Mouse (Mus musculus) skeletal muscle tissue, adult 2 months (tissue): Measurements from ENCODE around the gene Xk.
"Not testable (repeated sequence)": the region's sequence is repeated elsewhere in the genome, so short reads cannot be mapped to it uniquely, and the experiment has no call there.

ENCODE experiments used
- DNase-seq: peaks from one replicate; pipeline ENCODE4 v3.0.0-alpha.2; 2012; ENCODE audit warnings: low read depth, low spot score

Gene Xk

DNA sequence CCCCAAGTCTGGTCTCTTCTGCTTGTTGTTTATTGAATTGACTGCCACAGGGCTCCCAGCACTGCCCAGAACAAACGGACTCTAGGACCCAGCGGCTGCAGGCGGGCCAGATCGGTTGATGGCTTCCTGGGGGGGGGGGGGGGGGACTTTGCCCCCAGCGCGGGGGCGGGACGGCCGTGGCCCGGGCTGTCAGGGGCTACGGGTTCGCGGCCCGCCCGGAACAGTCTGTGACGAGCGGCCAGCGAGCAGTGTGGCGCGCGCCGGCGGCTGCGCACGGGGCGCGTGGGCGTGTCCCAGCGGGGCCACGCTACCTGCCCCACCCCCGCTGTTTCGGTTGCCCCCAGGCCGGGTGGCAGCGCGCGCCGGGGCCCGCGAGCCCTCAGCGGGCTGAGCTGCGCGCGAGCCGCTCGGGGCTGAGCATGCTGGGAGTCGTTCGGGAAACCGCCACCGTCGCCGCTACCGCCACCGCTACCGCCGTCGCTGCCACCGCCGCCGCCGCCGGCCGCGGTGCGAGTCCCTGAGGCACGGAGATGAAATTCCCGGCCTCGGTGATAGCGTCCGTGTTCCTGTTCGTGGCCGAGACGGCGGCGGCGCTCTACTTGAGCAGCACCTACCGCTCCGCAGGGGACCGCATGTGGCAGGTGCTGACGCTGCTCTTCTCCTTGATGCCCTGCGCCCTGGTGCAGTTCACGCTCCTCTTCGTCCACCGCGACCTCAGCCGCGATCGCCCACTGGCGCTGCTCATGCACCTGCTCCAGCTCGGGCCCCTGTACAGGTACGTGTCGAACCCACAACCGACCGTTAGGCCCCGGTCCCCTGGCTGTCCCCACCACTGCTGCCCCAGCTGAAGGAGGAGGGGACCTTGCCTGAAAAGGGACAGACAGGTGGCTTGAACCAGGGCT lies at the start of gene Xk:
Xk (plus strand) TSS at position 297 of the 902 bp plus-strand sequence.
- peak; percentile 35 for DNase-seq

DNA sequence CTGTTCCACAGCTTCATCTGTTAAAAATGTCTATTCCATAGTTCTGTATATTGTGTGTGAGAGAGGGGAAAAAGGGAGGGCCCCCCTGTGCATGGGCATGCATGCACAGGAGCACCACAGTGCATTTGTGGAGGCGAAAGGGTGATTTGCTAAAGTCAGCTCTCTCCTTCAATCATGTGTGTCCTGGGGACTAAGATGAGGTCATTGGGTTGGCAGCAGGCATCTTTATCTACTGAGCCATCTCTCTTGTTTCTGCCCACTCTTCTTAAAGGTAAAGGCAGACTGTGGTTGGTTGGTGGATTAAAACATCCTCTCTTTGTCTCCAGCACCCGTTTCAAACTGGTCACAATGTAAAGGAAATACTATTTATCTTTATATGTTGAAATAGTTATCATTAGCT lies 45.5 kb upstream of the Xk start:
- no peak for DNase-seq

DNA sequence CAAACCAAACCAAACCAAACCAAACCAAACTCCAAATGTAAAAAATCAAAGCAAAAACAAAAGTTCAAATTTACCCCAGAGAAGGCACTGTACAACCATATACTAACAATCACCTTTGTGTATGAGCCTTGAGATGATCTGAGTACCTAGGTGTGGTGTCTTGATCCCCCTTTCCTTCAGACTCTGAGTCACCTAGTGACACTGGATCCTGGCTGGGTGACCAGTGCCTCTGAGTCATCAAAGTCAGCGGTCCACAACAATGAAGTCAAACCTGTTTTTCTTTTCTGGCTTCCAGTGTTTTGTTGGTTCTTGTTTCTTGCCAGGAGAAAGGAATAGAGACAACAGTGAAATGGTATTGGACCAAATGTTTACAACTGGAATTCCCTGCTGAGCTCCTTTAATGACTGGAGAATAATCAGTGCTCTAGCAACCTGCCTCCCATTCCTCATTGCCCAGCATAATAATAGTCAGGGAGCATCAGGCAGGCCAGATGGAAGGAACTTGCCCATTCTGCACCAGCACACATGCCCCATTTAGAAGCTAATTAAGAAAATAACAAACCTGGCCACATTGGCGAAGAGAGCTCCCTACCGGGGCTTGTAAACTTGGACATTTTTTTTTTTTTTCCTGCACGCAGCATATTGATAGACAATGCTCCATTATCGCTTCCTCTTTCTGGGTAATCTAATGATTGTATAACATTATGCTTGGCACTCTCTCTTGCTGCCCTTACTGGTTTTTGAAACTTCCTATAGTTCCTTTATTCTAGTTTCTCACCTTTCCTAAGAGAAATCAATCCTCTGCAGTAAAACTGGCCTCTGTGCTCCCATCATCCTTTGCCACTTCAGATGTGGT lies 31.6 kb upstream of the Xk start:
- DNase-seq: no peak

DNA sequence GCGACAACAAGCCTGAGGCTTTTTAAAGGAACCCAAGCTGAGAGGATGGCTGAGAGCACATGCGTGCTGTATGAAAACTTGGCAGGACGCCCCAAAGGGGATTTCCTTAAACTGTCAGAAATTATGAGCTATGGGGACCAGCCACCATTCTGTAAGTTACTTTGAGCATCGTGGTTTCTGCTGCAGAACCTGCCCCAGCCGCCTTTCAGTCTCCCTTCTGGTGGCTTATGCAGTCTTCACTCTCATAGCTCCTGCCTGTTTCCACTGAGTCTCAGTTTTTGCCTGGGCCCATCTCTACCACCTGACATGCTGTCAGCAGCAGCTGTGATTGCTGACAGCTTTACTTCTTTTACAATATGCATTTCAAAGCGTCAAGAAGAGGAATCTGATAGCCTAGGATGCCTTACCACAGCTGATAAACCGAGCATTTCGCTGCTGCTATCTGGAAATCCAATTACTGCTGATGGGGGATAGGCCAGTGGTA lies 29.1 kb upstream of the Xk start:
- DNase-seq: no peak

DNA sequence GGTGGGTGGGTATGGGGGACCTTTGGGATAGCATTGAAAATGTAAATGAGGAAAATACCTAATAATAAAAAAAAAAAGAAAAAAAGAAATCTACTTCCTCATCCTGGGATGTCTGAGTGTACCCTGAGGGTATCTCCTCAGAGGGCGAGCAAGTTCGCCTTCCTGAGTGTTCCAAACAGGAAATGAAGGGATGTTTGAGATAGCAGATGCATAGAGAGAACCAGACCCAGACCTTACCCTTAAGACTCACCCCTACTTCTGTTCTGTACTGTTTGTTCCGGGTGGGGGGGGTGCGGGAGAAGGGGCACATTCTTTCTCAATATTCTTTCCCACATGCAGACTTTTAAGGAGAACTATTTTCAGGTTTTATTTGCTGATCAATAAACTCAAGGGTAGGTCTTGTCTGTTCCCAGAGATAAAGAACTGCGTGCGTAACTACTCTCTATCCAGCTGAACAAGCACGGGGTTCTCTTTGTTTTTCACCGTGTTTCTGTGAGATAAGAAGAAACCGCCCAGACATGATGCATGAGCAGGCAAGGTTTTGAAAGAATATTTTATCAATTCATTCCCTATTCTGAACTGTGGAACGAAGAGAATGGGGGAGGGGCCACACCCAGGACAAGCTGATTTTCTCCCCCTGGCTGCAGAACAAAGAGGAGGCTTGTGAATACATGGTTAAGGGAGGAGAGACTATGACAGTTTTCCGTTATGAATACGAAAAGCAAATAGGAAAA lies 27.8 kb upstream of the Xk start:
- DNase-seq: no peak

DNA sequence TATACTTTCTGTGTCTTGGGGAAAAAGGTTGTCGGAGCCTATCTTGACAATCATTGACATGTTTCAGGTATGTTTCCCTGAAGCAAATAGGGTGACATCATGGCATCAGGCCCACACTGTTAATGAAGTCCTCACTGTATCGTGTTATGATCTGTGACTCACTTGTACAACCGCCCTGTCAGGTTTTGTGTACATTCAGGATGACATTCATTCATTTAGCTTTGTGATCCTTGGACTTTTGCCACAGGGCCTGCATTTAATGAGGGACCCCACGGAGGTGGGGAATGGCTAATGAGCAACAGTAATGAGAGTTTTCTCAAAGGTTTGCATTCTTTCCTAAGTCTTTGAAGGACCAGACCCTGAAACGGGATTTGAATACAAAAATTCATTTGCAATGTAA lies 23.6 kb upstream of the Xk start:
- DNase-seq: no peak

DNA sequence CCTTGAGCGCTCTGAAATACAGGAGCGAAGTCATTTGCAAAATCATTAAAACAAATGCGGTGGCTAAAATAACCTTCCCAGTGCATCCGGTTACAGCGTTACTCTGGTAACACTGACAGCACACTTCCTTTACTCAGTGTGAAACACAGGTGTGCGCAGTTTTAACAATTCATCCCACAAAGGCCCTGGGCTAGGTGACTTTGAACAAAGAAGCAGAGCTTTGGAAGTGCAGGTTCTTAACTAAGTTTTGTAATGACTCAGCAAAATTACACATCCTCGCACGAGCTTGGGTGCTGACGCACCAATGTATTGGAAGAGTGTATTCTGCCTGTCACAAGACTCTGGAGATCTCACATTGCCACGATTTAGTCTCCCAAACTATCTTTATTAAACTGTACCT lies 18.6 kb upstream of the Xk start:
- DNase-seq: no peak

DNA sequence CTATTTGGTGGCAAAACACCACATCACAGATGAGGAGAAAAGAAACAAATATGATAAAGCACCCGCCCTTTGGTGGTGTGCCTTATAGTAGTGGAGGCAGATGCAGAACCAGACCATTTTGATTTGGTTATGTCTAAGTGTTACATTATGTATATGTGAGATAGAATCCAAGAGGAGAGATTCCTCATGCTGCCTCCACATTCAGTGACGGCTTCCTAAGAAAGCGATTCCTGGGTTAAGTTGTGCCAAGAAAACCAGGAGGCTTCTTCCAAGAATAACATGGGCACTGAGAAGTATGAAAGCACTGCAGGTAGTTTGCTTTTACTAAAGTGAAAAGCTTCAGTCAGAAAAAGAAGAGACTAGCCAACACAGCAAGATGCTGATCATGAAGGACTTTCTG lies 17.7 kb upstream of the Xk start:
- no peak for DNase-seq

DNA sequence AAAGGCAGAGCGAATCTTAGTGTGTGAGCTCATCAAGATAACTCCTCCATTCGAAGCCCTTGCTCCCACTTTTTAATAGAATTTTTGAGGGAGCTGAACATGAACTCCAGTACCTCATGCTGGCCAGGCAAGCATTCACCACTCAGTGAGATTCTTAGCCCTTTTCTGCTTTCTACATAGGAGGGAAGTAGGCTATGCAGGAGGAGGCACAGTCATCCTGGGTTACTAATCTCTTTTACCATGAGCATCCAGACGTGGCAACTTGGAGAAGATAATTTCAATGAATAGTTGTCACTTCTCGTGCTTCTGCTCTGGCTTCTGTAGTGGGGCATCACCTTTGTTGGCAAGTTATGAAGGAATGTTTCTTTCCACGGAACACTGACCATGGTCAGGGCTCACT lies 15.8 kb upstream of the Xk start, which contains the start of gene Gm14862:
Gm14862 (minus strand) TSS at position 134 of the 400 bp plus-strand sequence.
- no peak for DNase-seq

DNA sequence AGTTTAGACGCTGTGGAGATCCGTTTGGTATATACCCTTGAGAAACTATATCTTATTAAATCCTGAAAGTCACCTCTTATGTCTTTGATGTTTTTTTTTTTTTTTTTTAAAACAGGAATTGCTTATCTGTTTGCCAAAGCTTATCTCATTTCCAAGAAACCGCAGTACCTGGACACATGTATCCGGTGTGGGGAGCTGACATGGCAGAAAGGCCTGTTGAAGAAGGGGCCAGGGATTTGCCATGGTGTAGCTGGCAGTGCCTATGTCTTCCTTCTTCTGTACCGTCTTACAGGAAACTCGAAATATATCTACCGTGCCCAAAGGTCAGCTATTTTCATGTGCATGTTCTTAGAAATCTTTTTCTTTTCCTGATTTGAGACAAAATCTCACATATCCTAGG lies 14.7 kb upstream of the Xk start:
- no peak for DNase-seq

DNA sequence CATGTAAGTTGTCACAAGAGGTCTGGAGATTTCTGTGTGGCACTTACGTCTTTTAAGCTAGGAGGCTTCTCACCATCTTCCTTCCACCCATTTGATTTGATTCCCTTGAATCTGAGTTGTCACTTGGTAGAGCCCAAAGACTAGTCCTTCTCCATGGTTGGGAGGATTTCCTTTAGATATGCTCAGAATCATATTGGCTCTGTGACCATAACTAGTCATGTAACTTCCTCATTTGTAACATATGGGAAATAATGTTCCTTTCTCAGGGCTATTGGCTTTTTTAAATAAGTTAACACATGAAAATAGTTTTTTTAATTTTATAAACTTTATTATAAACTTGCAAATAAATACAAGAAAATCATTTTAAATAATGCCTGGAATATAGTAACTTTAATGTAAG lies 13.3 kb upstream of the Xk start:
- DNase-seq: no peak

DNA sequence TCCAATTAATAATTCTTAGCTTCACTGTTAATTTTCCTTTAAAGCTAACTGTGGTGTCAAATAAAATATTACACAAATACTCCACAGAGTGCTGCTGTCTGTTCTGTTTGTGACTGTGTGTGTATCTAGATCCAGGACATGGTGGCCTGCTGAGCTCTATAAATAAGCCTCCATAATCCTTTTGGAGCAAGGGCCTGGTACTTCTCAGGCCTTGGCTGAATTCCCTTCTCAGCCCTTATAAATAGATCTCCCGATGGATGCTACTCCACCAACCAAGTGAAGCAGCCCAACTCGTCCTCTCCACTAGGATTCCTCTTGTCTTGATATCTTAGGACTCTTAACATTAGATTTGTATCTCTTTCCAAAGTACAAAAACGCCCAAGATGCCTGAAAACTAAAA lies 1.4 kb upstream of the Xk start:
- peak; percentile 47 for DNase-seq

DNA sequence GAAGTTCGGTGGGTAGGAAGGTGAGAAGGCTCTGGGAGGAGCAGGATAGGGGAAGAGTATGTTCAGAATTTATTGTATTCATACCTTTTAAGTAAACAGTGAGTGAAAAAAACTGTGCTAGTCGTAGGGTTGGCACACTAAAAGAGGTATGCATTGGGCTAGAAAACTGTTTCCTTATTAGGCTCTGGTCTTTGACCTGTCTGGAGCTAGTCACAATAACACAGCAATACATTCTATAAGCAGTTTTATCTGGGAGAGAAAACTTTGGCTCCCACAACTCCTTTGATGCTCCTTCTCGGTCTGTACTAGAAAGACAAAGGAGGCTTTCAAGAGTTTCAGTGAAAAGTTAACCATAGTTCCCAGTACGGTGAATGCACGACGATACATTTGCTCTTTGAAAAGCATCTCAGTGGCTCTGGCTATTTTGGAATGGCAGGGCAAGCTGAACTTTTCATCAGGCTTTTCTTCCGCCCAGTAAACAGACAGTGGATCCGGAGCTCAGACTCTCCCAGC lies 553 bp upstream of the Xk start:
- DNase-seq: no peak

DNA sequence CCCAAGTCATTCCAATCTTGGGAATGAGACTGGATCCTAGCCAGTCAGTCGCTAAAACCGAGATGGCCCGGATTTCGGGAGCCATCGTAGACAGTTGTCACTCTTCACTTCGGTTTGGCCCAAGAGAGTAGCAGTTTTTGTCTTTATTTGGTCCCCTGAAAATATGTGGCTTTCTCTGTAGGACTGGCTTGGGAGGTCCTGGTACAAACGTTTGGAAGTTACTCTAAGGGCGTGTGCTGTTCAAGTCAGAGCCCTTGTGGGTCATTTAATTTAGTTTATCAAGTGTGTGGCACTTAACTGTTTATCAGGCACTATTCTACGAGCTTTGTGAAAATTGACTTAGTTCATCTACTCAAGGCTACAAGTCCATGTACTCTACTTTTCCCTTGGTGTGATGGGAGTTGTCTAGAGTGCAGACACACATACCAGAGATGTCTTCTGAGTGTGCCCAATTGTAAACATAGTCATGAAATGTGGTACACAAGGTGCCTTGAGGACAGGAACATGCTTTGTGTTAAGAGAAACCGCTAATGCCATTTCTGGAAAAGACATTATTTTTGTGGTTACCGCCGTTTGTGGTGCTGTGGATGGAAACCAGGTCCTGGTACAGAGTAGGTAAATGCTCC lies 934 bp downstream of the Xk start:
- DNase-seq: no peak

DNA sequence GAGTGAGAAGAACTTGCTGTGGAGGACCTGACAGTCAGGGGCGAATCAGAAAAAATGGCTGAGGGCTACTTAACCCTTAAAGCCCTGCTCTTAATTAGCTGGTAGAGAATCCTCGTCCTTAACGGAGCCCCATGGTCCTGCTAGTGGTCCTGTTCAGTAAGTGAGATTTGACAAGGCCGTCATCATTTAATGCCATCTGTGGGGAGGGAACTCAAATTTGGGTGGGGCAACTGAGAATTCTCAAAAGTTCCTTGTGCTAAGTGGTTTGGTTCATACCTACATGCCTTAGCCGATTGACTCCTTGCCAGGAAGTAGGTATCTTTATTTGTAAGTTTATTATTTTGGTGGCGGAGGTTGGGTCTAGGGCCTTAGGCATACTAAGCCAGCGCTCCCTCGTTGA lies 1.8 kb downstream of the Xk start:
- no peak for DNase-seq

DNA sequence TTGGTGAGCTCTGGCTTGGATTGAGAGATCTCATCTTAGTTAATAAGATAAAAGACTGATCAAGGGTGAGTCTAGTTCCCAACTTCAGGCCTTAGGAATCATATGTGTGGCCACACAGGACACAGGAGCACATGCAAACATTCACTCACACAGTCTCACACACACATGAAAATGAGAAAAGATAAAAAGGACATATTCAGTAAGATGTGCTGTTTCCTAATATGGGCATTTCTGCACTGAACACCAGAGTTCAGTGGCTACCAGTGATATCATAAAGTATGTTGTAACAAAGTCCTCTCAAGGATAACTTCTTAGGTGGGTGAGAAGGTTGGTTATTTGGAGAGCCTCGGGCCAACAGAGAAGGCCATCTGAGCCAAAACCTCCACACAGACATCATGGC lies 10.9 kb downstream of the Xk start, which contains the start of gene H2al1m:
H2al1m (plus strand) TSS at position 301 of the 400 bp plus-strand sequence.
- not testable (repeated sequence) for DNase-seq

DNA sequence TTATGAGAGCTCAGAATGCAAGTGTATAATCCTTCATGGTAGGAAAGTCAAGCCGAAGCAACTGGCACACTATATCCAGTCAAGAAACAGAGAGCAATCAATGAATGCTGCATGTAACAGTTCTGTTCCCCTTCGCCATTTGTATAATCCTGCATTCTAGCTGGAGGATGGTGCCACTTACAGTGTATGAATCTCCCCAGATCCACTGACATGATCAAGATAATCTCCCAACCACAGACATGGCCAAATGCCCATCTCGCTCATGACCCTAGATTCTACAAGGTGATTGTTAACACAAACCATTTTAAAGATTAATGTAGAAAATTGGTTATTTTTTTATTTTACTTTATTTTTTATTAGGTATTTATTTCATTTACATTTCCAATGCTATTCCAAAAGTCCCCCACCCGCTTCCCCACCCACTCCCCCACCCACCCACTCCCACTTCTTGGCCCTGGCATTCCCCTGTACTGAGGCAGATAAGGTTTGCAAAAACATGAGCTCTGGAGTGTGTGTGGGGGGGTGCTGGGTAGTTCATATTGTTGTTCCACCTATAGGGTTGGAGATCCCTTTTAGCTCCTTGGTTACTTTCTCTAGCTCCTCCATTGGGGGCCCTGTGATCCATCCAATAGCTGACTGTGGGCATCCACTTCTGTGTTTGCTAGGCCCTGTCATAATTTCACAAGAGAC lies 20.7 kb downstream of the Xk start:
- DNase-seq: not testable (repeated sequence)

DNA sequence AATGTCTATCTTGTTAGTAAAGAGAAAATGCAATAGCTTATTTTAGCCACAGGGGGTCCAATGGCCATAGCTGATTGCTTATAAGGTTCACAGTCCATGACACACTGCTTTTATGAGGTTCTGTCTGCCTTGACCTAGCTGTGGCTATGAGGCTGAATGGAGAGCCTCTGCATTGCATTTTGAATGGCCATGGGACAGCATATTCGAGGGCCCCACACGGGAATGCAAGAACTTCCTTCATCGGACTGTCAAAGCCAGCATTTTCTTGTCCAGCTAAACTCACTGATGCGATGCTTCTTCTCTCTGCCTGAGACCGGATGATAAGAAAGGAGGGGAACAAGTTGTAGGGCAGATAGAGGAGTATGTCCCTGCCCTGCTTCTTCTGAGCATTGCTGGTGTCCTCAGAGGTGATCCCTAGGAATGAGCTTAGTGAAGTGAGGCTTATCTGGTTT lies 25.9 kb downstream of the Xk start:
- no peak for DNase-seq

DNA sequence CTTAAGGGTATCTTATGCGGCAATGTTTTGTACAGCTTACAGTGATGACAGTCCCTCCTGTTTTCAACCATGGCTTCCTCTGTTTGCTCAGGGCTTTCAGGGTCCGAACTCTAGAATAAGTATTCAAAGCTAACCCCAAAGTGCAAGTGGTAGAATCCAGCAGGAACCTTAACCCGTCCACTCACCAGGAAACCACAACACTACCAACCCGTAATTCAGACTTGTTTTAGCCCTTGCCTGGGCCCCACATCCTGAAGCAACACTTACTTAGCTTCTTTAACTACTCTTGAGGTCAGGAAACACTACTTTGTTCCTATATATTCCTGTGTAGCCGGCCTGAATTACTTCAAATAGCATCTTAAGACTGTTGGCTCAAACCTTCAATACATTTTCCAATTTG lies 30.2 kb downstream of the Xk start:
- DNase-seq: no peak

DNA sequence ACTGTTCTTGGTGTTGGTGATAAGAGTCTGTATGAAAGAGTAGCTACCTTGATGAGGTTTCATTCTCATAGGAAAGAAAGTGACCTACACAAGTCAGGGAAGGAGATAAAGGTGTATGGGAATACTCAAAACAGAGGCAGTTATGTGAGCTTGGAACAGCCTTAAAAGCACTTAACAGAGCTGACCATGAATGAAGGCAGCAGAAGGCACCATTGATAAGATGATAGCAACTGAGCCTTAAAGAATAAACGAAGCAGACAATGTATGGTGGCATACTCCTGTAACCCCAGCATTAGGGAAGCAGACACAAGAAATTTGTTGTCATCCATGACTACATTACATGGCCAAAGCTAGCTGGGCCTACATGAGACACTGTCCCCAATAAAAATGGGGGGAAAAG lies 30.9 kb downstream of the Xk start:
- no peak for DNase-seq
